22 mouse cellular contexts compared by ENCODE assay signal in the genomic region with DNA sequence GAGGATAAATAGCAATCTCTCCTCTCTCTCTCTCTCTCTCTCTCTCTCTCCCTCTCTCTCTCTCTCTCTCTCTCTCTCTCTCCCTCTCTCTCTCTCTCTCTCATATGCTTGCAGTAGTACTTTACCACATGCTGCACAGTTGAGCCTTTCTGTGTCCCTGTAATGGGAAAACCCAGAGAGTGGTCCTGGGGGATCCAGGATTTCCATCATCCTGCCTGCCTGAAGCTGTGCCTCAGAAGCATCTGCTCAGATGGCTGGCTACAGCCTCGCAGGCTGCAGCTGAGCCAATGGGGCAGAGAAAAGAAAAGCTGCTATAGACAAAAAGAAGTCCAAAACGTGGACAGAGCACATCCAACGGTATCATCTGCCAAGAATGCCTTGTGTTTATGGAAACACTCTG.
DNase-seq lines count a peak whose midpoint lies in the region; ATAC-seq and TF ChIP-seq lines count a peak whose summit lies in the region.
"Had no signal": no experiment of that assay in that cellular context is flagged by ENCODE, and none has a peak within 500 bp of the region (broad histone marks: within the 10 kb centered on the region; RNA-seq: fewer than 3 reads in every experiment).

No protein-coding gene starts in this region.

- ATAC-seq in forebrain, embryonic 16.5 days, result peak; percentile 49; the same call in 1 of the 2 replicates
- ATAC-seq in forebrain, embryonic 12.5 days (ENCODE audit: low FRiP score), result no peak
- peak; percentile 91 for ATAC-seq in neural tube, embryonic 13.5 days (ENCODE audit: low read depth)
- ATAC-seq in hindbrain, embryonic 15.5 days (ENCODE audit: low FRiP score, low read depth), result peak; percentile 66; the same call in 1 of the 2 replicates
- no peak for ATAC-seq in midbrain, postnatal 0 days (ENCODE audit: low FRiP score)

- WGBS in forebrain, embryonic 16.5 days, result 70% methylated on average over 3 of the region's 3 CpGs
- WGBS in forebrain, embryonic 12.5 days, result 55% methylated on average over 3 of the region's 3 CpGs
- WGBS in neural tube, embryonic 13.5 days, result 52% methylated on average over 3 of the region's 3 CpGs
- WGBS in hindbrain, embryonic 15.5 days, result 35% methylated on average over 3 of the region's 3 CpGs
- WGBS in midbrain, postnatal 0 days, result 50% methylated on average over 3 of the region's 3 CpGs

- no peak overlapping the region for H3K4me3 ChIP-seq in forebrain, embryonic 16.5 days (replicated peaks; ENCODE audit: low read length)
- no peak overlapping the region for H3K4me3 ChIP-seq in forebrain, embryonic 12.5 days (replicated peaks)
- no peak overlapping the region for H3K4me3 ChIP-seq in neural tube, embryonic 13.5 days
- no peak overlapping the region for H3K4me3 ChIP-seq in hindbrain, embryonic 15.5 days
- no peak overlapping the region for H3K4me3 ChIP-seq in midbrain, postnatal 0 days (ENCODE audit: low read depth, low read length)
- H3K4me3 ChIP-seq: embryonic facial prominence, embryonic 12.5 days; erythroblast, embryonic 14.5 days; heart, adult 2 months; heart, embryonic 15.5 days; limb, embryonic 15.5 days; liver, embryonic 15.5 days; myocyte had no signal

- H3K9ac ChIP-seq in forebrain, embryonic 16.5 days (replicated peaks; ENCODE audit: low read depth, low read length), result no peak overlapping the region
- H3K9ac ChIP-seq in forebrain, embryonic 12.5 days, result no peak overlapping the region
- no peak overlapping the region for H3K9ac ChIP-seq in neural tube, embryonic 13.5 days
- H3K9ac ChIP-seq in hindbrain, embryonic 15.5 days, result no peak overlapping the region
- no peak overlapping the region for H3K9ac ChIP-seq in midbrain, postnatal 0 days (replicated peaks; ENCODE audit: low read length, poor library complexity, severe bottlenecking)
- H3K9ac ChIP-seq: embryonic facial prominence, embryonic 12.5 days; heart, embryonic 15.5 days; limb, embryonic 15.5 days; liver, embryonic 15.5 days had no signal

- no peaks in the 10 kb centered on the region for H3K27me3 ChIP-seq in forebrain, embryonic 16.5 days (replicated peaks; ENCODE audit: control insufficient read depth, insufficient read depth, low read length)
- no peaks in the 10 kb centered on the region for H3K27me3 ChIP-seq in forebrain, embryonic 12.5 days
- H3K27me3 ChIP-seq in neural tube, embryonic 13.5 days, result no peaks in the 10 kb centered on the region
- H3K27me3 ChIP-seq in hindbrain, embryonic 15.5 days, result no peaks in the 10 kb centered on the region
- H3K27me3 ChIP-seq in midbrain, postnatal 0 days (ENCODE audit: insufficient read depth, low read length), result no peaks in the 10 kb centered on the region
- H3K27me3 ChIP-seq: embryonic facial prominence, embryonic 12.5 days; heart, embryonic 15.5 days; limb, embryonic 15.5 days; liver, embryonic 15.5 days had no signal

- no peaks in the 10 kb centered on the region for H3K4me1 ChIP-seq in forebrain, embryonic 16.5 days (replicated peaks; ENCODE audit: control insufficient read depth, insufficient read depth, low read length)
- H3K4me1 ChIP-seq in forebrain, embryonic 12.5 days, result no peaks in the 10 kb centered on the region
- H3K4me1 ChIP-seq in neural tube, embryonic 13.5 days (replicated peaks), result no peaks in the 10 kb centered on the region
- H3K4me1 ChIP-seq in hindbrain, embryonic 15.5 days (replicated peaks), result no peaks in the 10 kb centered on the region
- no peaks in the 10 kb centered on the region for H3K4me1 ChIP-seq in midbrain, postnatal 0 days (ENCODE audit: insufficient read depth, low read length)
- H3K4me1 ChIP-seq: embryonic facial prominence, embryonic 12.5 days; heart, embryonic 15.5 days; limb, embryonic 15.5 days; liver, embryonic 15.5 days had no signal

- DNase-seq in neural tube, embryonic 10.5 days (ENCODE audit: extremely low spot score, low spot score), result no peak
- DNase-seq in midbrain, postnatal 0 days (ENCODE audit: low spot score), result peak; percentile 60
- DNase-seq in heart, adult 11 months, result no peak
- DNase-seq in frontal cortex, postnatal 10 days (ENCODE audit: low spot score in 2 of 2), result no peak
- DNase-seq: adrenal gland, postnatal 36 days; cerebellum, adult 9-10 months; gastrocnemius, postnatal 14 days; heart, adult 2 months; kidney, adult 11 months; layer of hippocampus, postnatal 36 days; lung, postnatal 14 days; thymus, postnatal 25 days had no signal

- no peak overlapping the region for H3K4me2 ChIP-seq in forebrain, embryonic 16.5 days (ENCODE audit: low read length)
- no peak overlapping the region for H3K4me2 ChIP-seq in forebrain, embryonic 12.5 days
- no peak overlapping the region for H3K4me2 ChIP-seq in neural tube, embryonic 13.5 days
- H3K4me2 ChIP-seq in hindbrain, embryonic 15.5 days, result no peak overlapping the region
- H3K4me2 ChIP-seq in midbrain, postnatal 0 days (ENCODE audit: low read depth, low read length, poor library complexity, severe bottlenecking), result no peak overlapping the region
- H3K4me2 ChIP-seq: embryonic facial prominence, embryonic 12.5 days; heart, embryonic 15.5 days; limb, embryonic 15.5 days; liver, embryonic 15.5 days had no signal

- no peaks in the 10 kb centered on the region for H3K36me3 ChIP-seq in forebrain, embryonic 16.5 days (ENCODE audit: control insufficient read depth, insufficient read depth)
- no peaks in the 10 kb centered on the region for H3K36me3 ChIP-seq in forebrain, embryonic 12.5 days (replicated peaks)
- H3K36me3 ChIP-seq in neural tube, embryonic 13.5 days, result no peaks in the 10 kb centered on the region
- H3K36me3 ChIP-seq in hindbrain, embryonic 15.5 days, result no peaks in the 10 kb centered on the region
- no peaks in the 10 kb centered on the region for H3K36me3 ChIP-seq in midbrain, postnatal 0 days (ENCODE audit: insufficient read depth, low read length)
- H3K36me3 ChIP-seq: embryonic facial prominence, embryonic 12.5 days; heart, embryonic 15.5 days; limb, embryonic 15.5 days; liver, embryonic 15.5 days had no signal

- no peak overlapping the region for H3K27ac ChIP-seq in forebrain, embryonic 16.5 days (ENCODE audit: low read length)
- H3K27ac ChIP-seq in forebrain, embryonic 12.5 days, result no peak overlapping the region
- peak overlapping the region; percentile 52; the same call in 1 of the 2 replicates for H3K27ac ChIP-seq in neural tube, embryonic 13.5 days (replicated peaks)
- no peak overlapping the region for H3K27ac ChIP-seq in hindbrain, embryonic 15.5 days (replicated peaks)
- H3K27ac ChIP-seq in midbrain, postnatal 0 days (ENCODE audit: low read depth, low read length), result no peak overlapping the region
- H3K27ac ChIP-seq: embryonic facial prominence, embryonic 12.5 days; heart, adult 2 months; heart, embryonic 15.5 days; limb, embryonic 15.5 days; liver, embryonic 15.5 days had no signal

- TF ChIP-seq CTCF in midbrain, postnatal 0 days (IDR thresholded peaks at IDR 0.05), result no peak

- no peaks in the 10 kb centered on the region for H3K9me3 ChIP-seq in forebrain, embryonic 16.5 days (ENCODE audit: control insufficient read depth, low read length)
- no peaks in the 10 kb centered on the region for H3K9me3 ChIP-seq in forebrain, embryonic 12.5 days
- H3K9me3 ChIP-seq in neural tube, embryonic 13.5 days, result no peaks in the 10 kb centered on the region
- H3K9me3 ChIP-seq in hindbrain, embryonic 15.5 days, result no peaks in the 10 kb centered on the region
- no peaks in the 10 kb centered on the region for H3K9me3 ChIP-seq in midbrain, postnatal 0 days (ENCODE audit: low read length)
- H3K9me3 ChIP-seq: embryonic facial prominence, embryonic 12.5 days; heart, embryonic 15.5 days; limb, embryonic 15.5 days; liver, embryonic 15.5 days had no signal

Comparison
In these comparisons a context has a peak if more than half of its experiments do, and no peak if none do; other contexts are left out.
1. ATAC-seq: peak in forebrain, embryonic 16.5 days (single experiment), neural tube, embryonic 13.5 days (single experiment) and hindbrain, embryonic 15.5 days (single experiment); none in forebrain, embryonic 12.5 days (single experiment) and midbrain, postnatal 0 days (single experiment).